Mouse (Mus musculus) heart, embryonic 12.5 days (tissue): ENCODE results near the gene Olfr418. TPM values are rescaled to one million over a fixed set of nuclear protein-coding genes. Genes with fewer than 3 reads are reported as not detected.

Experiments used
- ATAC-seq: fragments of 200-750 bp; cut with Nextera tagmentation; 2 replicates; pipeline ENCODE4 v1.8.0; 2017; ENCODE audit warnings: moderate TSS enrichment, moderate library complexity; ENCODE audit not compliant: insufficient number of reproducible peaks, low FRiP score
- H3K27ac ChIP-seq: fragments of 300-500 bp; sonication (generic); 2 replicates; pipeline ENCODE4 v1.5.1; 2016; ENCODE audit warnings: mild to moderate bottlenecking, moderate library complexity; ENCODE audit not compliant: poor library complexity, severe bottlenecking
- H3K27me3 ChIP-seq: fragments of 300-500 bp; sonication (generic); replicated peaks from 2 replicates; pipeline ENCODE4 v1.6.1; 2016; ENCODE audit warnings: mild to moderate bottlenecking, moderate library complexity
- H3K36me3 ChIP-seq: fragments of 300-500 bp; sonication (generic); 2 replicates; pipeline ENCODE4 v1.6.1; 2016; ENCODE audit warnings: mild to moderate bottlenecking, moderate library complexity
- H3K4me1 ChIP-seq: fragments of 300-500 bp; sonication (generic); replicated peaks from 2 replicates; pipeline ENCODE4 v1.6.1; 2016; ENCODE audit warnings: mild to moderate bottlenecking
- H3K4me2 ChIP-seq: fragments of 300-500 bp; sonication (generic); 2 replicates; pipeline ENCODE4 v1.6.1; 2016; ENCODE audit warnings: mild to moderate bottlenecking, moderate library complexity
- H3K4me3 ChIP-seq: fragments of 300-500 bp; sonication (generic); 2 replicates; pipeline ENCODE4 v1.5.1; 2016; ENCODE audit warnings: mild to moderate bottlenecking
- H3K9ac ChIP-seq: fragments of 300-500 bp; sonication (generic); 2 replicates; pipeline ENCODE4 v1.6.1; 2016; ENCODE audit warnings: mild to moderate bottlenecking, moderate library complexity
- H3K9me3 ChIP-seq: fragments of 300-500 bp; sonication (generic); replicated peaks from 2 replicates; pipeline ENCODE4 v1.6.1; 2016; ENCODE audit warnings: mild to moderate bottlenecking, moderate library complexity
- WGBS: fragments of 180-500 bp; shearing (Covaris S2); methylation state at CpG from one replicate; pipeline ENCODE4 v1.1.7; 2016; 5-methylcytosine and 5-hydroxymethylcytosine counted together
- polyA plus RNA-seq: library from polyadenylated mRNA; unstranded; fragments of >200 nt; fragmentation: Nextera tagmentation; extraction: Ambion mirVana; gene quantifications from 2 replicates; pipeline ENCODE4 v1.2.1, GENCODE M21; 2016

Gene Olfr418
- polyA plus RNA-seq, 1 experiment from 2014 or later = not detected

- no peak overlapping the region for H3K9ac ChIP-seq
- H3K4me2 ChIP-seq = no peak overlapping the region
- no peak for ATAC-seq
- 58% methylated on average over 6 of the region's 6 CpGs for WGBS
- H3K9me3 ChIP-seq = no peaks in the 10 kb centered on the region
- no peak overlapping the region for H3K4me3 ChIP-seq
- H3K27ac ChIP-seq = no peak overlapping the region
- no peaks in the 10 kb centered on the region for H3K36me3 ChIP-seq
- H3K4me1 ChIP-seq = no peaks in the 10 kb centered on the region
- H3K27me3 ChIP-seq = no peaks in the 10 kb centered on the region
Measured at GRCm38 (mm10) chr1:173322249-173322627, 56.4 kb downstream of the Olfr418 start.

Other genes starting within 250 kb of the Olfr418 start
- gene Olfr1408, start 128.6 kb upstream of the Olfr418 start, polyA plus RNA-seq = not detected in 2 replicates
- not detected in 2 replicates for gene Olfr1406, start 75.4 kb upstream of the Olfr418 start, polyA plus RNA-seq
- not detected in 2 replicates for gene Olfr218, start 68.2 kb upstream of the Olfr418 start, polyA plus RNA-seq
- not detected in 2 replicates for gene Olfr1404, start 53.6 kb upstream of the Olfr418 start, polyA plus RNA-seq
- not detected in 2 replicates for gene Fcer1a, start 38.8 kb upstream of the Olfr418 start, polyA plus RNA-seq
- gene Mptx2, start 11.8 kb downstream of the Olfr418 start, polyA plus RNA-seq = not detected in 2 replicates
- gene Ackr1, start 67.7 kb downstream of the Olfr418 start, polyA plus RNA-seq = 3.9 and 4.5 TPM in 2 replicates
- 2.4 and 3.0 TPM in 2 replicates for gene Aim2, start 84.9 kb downstream of the Olfr418 start, polyA plus RNA-seq
- gene Cadm3, start 101.7 kb downstream of the Olfr418 start, polyA plus RNA-seq = 0.57 TPM in 2 replicates
- not detected in 2 replicates for gene Ifi206, start 225.0 kb downstream of the Olfr418 start, polyA plus RNA-seq